Mouse (Mus musculus): ENCODE measurements around the gene Dpy30. TPM values are rescaled to one million over a fixed set of nuclear protein-coding genes. Genes with fewer than 3 reads are reported as not detected.

Dpy30 gene
- total and polyA plus RNA-seq, 3 experiments, result 121 to 192 TPM; not detected in 1

GRCm38 (mm10) chr17:74290198-74290597 lies 33.5 kb downstream of the Dpy30 start:
- H3K4me1 ChIP-seq (ENCODE audit: control insufficient read depth in 1 of 2, insufficient read depth in 2 of 2, low read length in 2 of 2), result peaks cover 32 to 35% of the 10 kb centered on the region in 2 experiments

GRCm38 (mm10) chr17:74288626-74289025 lies 35.1 kb downstream of the Dpy30 start:
- Histone ChIP-seq H3K36me3 (ENCODE audit: control insufficient read depth in 1 of 2, insufficient read depth in 2 of 2, low read length in 2 of 2) (peaks cover 5 to 67% of the 10 kb centered on the region in 2 experiments), H3K27me3 (ENCODE audit: control insufficient read depth in 1 of 2, insufficient read depth in 2 of 2, low read length in 2 of 2) (no peaks in the 10 kb centered on the region), H3K4me3 (ENCODE audit: control insufficient read depth in 1 of 2, insufficient read depth in 1 of 2, low read depth in 2 of 2, low read length in 2 of 2) (no peak overlapping the region), H3K4me1 (ENCODE audit: control insufficient read depth in 1 of 2, insufficient read depth in 2 of 2, low read length in 2 of 2) (peaks cover 41 to 47% of the 10 kb centered on the region in 2 experiments), H3K9me3 (replicated peaks; ENCODE audit: insufficient read depth, low read length) (no peaks in the 10 kb centered on the region), H3K27ac (ENCODE audit: control insufficient read depth, low read depth, low read length) (no peak overlapping the region), H3K9ac (ENCODE audit: control insufficient read depth, low read depth, low read length, poor library complexity, severe bottlenecking) (no peak overlapping the region), H3K79me2 (ENCODE audit: control insufficient read depth, insufficient read depth, low read length, poor library complexity) (peaks cover 71% of the 10 kb centered on the region)
- TF ChIP-seq MYC (IDR thresholded peaks at IDR 0.05; ENCODE audit: low read depth, low read length) (no peak), BHLHE40 (IDR thresholded peaks at IDR 0.05; ENCODE audit: borderline replicate concordance, low read depth, low read length) (no peak), ELF1 (IDR thresholded peaks at IDR 0.05; ENCODE audit: low read depth, low read length) (no peak), ZMIZ1 (IDR thresholded peaks at IDR 0.05; ENCODE audit: low read depth, low read length) (no peak), E2F4 (IDR thresholded peaks at IDR 0.05; ENCODE audit: borderline replicate concordance, low read depth, low read length) (no peak), ZKSCAN1 (IDR thresholded peaks at IDR 0.05; ENCODE audit: low read depth, low read length) (no peak), EP300 (IDR thresholded peaks at IDR 0.05; ENCODE audit: low read depth in 1 of 2, low read length in 2 of 2) (no peak), POLR2AphosphoS2 (IDR thresholded peaks at IDR 0.05; ENCODE audit: low read length) (no peak), MYB (IDR thresholded peaks at IDR 0.05; ENCODE audit: low read depth, low read length) (no peak), USF1 (IDR thresholded peaks at IDR 0.05; ENCODE audit: low read depth, low read length) (no peak), ZC3H11A (IDR thresholded peaks at IDR 0.05; ENCODE audit: low read depth, low read length) (no peak), HCFC1 (IDR thresholded peaks at IDR 0.05; ENCODE audit: low read depth, low read length) (no peak), MAFK (IDR thresholded peaks at IDR 0.05; ENCODE audit: borderline replicate concordance, low read depth, low read length) (no peak)
- DNase-seq (ENCODE audit: low read depth, low spot score), result no peak

More at GRCm38 (mm10) chr17:74290198-74290597, 33.5 kb downstream of the Dpy30 start:
- H3K27ac ChIP-seq (ENCODE audit: control insufficient read depth, low read depth, low read length), result no peak overlapping the region
- H3K27me3 ChIP-seq (ENCODE audit: control insufficient read depth in 1 of 2, insufficient read depth in 2 of 2, low read length in 2 of 2), result no peaks in the 10 kb centered on the region
- H3K9ac ChIP-seq (ENCODE audit: control insufficient read depth, low read depth, low read length, poor library complexity, severe bottlenecking), result no peak overlapping the region
- no peak overlapping the region for H3K4me3 ChIP-seq (ENCODE audit: control insufficient read depth in 1 of 2, insufficient read depth in 1 of 2, low read depth in 2 of 2, low read length in 2 of 2)
- H3K9me3 ChIP-seq (replicated peaks; ENCODE audit: insufficient read depth, low read length), result no peaks in the 10 kb centered on the region
- TF ChIP-seq CHD2 (IDR thresholded peaks at IDR 0.05; ENCODE audit: low read length) (no peak), MYC (IDR thresholded peaks at IDR 0.05; ENCODE audit: low read depth, low read length) (no peak), MAZ (IDR thresholded peaks at IDR 0.05; ENCODE audit: low read depth, low read length) (no peak), SIN3A (IDR thresholded peaks at IDR 0.05; ENCODE audit: low read length) (no peak), BHLHE40 (IDR thresholded peaks at IDR 0.05; ENCODE audit: borderline replicate concordance, low read depth, low read length) (no peak), GATA1 (IDR thresholded peaks at IDR 0.05; ENCODE audit: low read depth, low read length) (no peak), RCOR1 (IDR thresholded peaks at IDR 0.05; ENCODE audit: low read depth, low read length) (no peak), USF2 (IDR thresholded peaks at IDR 0.05; ENCODE audit: borderline replicate concordance in 1 of 2, insufficient read depth in 1 of 2, low read depth in 1 of 2, low read length in 2 of 2) (no peak)
- H3K36me3 ChIP-seq (ENCODE audit: control insufficient read depth in 1 of 2, insufficient read depth in 2 of 2, low read length in 2 of 2), result peaks cover 5 to 54% of the 10 kb centered on the region in 2 experiments
- DNase-seq (ENCODE audit: low read depth, low spot score), result no peak
- peaks cover 70% of the 10 kb centered on the region for H3K79me2 ChIP-seq (ENCODE audit: control insufficient read depth, insufficient read depth, low read length, poor library complexity)
